Mouse (Mus musculus) cerebellum, postnatal 36 days (tissue): ENCODE data around the gene Dusp12.

Experiments used
- DNase-seq, 2 experiments: peaks; one replicate each; pipeline ENCODE4 v3.0.0; 2021 to 2022; ENCODE audit warnings: mixed read lengths in 2 of 2

Dusp12 gene

DNA sequence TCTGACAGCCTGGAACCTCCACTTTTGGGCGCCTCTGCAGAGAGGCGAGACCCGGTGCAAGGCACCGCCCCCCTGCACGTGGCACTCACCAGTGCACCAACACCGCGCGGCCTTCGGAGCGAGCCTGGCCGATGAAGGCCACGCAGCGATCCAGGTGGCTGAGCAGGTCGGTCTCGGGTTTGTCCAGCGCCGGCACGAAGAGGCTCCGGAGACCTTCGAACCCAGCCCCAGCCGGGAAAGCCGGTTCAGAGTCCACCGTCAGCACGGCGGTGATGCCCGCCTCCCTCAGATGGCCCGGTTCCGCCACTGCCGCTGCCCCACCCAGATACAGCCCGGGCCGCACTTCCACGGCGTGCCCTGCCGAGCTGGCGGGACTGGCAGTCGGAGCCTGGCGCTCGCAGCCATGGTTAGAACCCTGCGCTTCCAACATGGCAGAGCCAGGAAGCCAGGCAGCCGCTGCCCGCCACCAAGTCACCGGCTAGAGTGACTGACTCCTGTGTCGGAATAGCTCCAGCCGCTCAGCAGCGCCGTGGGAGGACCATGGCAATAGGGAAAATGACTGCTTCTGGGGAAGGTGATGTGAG, at the start of gene Dusp12, which contains the start of gene Gm26620:
Gene Dusp12, minus strand, starts transcription at position 563 of the 584 bp plus-strand sequence.
Gene Gm26620, plus strand, starts transcription at position 88 of the 584 bp plus-strand sequence.
- DNase-seq: peak; percentile 86 to 87

DNA sequence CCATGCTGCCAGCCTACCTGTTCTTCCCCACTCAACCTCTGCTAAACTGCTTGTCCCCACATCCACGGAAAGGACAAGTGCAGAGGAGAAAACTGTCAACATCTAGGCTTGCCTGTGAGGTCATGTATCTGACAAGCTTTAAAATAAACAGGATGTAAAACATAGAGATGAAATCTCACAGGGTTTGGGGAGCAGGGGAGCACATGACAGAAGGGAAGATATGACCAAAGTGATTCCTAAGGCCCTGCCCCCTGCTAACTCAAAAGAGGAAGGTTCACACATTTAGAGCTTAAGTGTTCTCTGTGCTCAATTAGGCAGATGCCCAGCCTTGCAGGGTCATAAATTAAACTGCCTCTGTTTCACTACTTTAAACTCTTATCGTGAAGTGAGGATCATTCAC, 49.0 kb upstream of the Dusp12 start:
- no peak for DNase-seq

DNA sequence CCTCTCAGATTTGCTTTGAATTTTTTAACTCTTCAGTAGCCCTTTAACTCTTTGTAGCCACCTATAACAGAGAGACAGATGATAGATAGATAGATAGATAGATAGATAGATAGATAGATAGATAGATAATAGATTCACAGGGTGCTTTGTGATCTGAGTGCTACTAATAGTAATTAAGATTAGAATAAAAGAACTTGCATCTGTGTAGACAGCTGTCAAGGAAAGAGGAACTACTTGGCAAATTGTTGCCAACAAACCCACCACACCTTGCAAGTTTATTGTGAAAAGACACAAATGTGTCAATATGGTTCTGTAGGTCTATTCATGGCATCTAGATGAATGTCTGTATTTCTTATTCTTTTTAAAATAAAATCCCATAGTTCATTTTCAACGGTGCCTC, 48.6 kb upstream of the Dusp12 start:
- DNase-seq: no peak

DNA sequence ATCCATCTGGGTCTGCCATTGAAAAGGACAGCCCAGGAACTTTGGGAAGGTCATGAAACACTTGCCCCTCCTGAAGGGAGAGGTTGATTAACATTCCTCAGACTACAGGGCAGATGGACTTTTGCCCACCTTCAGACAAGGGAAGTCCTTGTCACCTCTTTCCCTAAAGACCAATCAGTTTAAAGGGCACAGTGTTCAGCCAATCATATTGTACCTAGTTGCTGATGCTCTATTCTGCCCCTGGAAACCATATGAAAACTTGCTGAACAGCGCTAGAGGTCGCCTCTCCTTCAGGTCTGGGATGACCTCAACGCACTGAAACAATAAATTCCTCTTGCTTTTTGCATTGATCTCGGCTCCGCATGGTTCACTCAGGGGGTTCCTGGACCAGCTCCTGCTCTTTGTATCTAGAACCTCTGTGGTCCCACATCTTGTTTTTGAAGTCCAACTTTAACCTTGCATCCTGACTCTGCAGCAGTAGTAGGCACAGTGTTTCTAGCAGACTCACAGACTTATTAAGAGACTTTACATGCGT, 48.1 kb upstream of the Dusp12 start:
- DNase-seq: no peak

DNA sequence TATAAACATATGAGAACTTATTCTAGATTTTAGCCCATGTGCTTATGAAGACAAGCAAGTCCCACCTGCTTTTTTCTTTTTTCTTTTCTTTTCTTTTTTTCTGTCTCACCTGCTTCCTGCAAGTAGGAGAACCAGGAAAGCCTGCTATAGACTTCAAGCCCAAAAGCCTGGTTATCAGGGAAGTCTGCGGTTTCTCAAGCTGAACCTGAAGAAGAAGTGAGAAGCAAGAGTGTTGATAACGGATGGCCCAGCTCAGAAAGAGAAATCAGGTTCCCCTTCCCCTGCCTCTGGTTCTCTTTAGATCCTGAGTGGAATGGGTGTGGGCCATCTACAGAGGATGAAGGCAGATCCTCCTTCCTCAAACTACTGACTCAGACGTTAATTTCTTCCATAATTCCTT, 46.7 kb upstream of the Dusp12 start:
- DNase-seq: no peak

DNA sequence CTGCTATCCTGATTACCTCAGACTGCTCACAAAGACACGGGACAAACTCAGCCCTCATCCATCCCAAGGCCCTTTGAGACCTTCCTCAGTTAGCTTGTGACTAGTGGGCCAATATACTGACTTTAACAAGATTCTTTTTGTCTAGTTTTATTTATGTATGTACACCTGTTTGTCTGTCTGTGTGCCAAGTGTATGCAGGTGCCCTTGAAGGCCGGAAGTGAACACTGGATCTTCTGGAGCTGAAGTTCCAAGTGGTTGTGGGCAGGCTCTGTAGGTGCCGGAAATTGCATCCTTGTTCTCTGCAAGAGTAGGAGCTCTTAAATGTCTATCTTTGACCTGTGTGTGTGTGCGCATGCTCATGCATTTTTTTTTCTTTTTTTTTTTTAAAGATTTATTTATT, 43.9 kb upstream of the Dusp12 start:
- DNase-seq: no peak

DNA sequence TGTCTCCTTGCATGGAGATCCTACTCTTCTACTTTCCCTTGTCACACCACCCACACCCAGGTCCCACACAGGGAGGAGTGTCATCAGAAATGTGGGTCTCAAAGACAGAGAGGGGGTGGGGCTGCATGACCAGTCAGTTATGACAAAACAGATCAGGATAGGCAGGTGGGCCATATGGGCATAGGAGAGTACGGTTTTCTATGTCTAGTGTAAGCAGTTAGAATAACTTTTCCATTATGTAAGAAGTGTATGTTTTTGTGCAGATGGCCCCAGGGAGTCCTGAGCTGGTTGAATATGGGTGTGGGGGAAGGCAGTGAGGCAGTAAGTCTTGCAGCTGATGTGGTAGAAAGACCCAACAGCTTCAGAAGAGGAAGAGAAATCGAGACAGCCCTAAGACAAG, 43.1 kb upstream of the Dusp12 start:
- DNase-seq: no peak

DNA sequence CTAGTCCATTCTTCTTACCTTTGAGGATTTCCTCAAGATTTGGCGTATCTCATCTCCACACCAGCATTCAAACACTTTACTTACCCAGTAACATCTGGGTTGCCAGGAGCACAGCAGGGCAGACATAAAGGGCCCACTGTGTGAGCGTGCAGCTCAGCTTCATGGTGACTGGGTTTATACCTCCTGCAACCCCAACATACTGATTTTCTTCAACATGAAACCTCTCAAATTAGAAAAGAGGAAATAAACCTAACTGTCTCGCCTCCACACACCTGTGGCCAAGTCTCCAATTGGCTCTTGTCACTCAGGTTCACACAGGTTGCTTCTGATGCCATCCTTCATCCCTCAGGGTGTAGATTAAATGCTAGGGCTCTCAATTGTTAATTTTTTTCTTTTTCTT, 42.0 kb upstream of the Dusp12 start, which contains the start of gene Fcrla:
Gene Fcrla, minus strand, starts transcription at position 206 of the 400 bp plus-strand sequence.
- no peak for DNase-seq

DNA sequence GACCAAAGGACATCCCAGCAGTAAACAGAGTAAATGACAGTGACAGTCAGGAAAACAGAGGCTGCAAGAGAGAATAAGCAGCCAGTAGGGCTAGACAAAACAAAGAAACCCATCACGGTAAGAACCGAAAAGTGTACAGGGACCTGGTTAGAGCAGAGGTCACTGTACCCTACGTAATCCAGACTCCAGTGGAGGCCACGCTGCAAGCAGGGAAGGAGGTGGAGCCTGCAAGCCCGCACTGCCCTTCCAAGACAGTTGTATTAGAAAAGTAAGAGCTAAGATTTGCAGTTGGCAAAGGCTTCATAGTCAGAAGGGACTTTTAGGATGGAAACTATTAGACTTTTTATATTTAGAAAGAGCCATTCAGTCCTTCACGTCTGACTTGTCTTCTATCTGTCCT, 41.6 kb upstream of the Dusp12 start:
- no peak for DNase-seq

DNA sequence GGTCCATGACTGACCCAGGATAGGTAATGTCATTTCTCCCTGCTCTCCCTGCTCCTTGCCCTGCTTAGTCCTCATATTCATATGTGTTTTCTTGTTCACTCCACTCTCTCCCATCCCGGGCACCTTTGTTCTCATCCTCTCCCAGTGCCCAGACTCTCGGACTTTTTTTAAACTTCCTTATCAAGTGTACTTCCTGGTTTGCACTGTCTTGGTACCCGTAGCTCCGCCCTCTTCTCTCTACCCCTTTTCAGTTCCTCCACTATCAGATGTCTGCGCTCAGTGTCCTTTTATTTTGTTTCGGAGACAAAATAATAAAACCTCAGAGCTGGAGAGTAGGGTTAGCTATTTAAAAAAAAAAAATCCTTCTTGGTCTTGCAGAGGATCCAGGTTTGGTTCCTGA, 39.1 kb upstream of the Dusp12 start:
- DNase-seq: no peak

DNA sequence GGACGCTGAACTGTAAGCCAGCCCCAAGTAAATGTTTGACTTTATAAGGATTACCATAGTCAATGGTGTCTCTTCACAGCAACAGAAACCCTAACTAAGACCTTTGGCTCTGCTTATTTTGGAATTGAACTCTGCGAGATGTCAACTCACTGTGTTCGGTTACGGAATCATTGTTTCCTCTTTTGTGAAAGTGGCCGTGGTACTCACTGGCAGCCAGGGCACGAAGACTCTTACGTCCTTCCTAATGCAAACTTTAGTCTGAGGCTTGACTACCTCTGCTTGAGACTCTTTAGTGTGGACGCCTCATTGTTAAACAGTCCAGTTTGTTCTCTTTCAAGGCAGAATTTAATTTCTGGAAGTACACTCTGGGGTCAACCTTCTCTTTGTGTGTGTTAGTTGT, 34.0 kb upstream of the Dusp12 start:
- DNase-seq: no peak

DNA sequence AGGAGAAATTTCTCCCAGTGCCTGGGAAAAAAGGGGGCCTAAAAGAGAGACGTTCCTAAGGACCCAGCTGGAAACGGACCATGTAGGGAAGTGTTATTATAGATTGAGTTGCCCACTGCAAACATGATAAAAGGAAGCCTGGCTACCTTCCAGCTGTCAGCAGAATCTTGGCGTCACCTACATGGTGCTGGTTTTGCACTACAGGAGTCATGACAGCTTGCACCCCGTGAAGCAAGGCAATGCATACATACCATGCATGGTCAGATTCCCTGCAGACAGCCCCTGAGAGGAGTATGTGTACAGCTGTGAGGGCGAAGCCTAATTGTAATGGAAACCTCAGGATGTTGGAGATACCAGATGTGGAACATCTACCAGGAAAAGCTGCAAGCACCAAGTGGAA, 30.3 kb upstream of the Dusp12 start:
- no peak for DNase-seq

DNA sequence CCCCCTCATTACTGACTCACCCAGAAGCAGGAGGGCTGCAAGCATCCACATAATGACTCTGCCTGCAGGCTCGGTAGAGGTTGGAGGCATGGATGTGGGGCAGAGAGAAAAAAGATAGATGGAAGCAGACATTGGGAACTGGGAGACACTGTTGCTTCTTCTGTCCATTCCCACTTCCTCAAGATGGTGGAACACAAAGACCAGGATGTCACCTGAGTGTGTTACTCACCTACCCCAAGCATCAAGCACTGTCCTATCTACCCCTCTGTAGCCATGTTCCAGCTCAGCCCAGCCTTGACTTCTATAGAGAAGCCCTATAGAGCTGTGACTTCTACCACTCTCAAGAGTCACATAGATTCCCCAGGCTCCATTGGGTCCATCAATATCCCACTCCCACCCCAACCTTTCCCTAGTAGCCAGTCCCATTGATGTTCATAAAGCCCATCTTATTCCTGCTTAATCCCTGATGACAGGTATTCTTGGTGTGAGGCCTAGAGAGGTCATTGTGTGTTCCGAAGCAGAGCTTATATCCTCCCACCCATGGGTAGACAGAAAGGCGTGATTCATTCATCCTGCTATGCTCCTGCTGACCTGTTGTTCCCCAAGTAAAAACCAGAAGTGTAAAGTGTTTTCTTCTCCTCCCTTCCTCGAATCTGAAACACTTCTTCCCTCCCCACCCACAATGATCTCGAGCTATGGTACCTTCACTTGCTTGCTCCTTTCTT, 27.7 kb upstream of the Dusp12 start, which contains the start of gene Fcrlb:
Gene Fcrlb, minus strand, starts transcription at position 51 of the 725 bp plus-strand sequence.
- DNase-seq: no peak

DNA sequence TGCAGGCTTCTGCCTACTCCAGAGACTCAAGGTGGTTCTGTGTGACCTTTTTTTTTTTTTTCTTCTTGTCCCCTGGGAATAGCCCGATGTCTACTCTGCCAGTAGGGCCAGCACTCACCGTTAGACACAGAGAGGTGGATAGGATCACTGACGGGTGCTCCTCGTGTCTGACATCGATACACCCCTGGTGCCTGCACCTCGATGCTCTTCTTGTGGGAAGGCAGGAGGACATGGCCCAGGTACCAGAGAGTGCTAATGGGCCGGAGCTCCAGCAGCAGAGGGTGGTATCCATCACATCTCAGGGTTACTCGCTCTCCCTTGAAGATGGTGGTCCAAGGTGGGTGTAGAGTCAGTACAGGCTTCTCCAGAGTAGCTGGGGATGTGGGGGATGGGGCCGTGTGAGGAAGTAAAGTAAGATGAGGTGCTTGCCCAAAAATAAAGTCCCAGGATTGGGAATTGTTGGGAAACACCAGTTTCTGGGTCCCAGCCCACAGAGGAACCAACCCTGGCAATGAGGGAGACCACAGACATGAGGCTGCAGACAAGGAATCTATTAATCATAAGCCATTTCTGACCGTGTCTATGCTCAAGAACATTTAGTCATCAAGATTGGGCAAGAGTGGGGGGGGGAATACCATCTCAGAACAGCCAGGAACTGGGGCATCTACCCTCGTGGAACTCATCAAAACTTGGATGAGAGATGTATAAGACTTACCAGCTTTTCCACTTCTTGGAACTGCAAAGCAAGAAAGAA, 26.7 kb upstream of the Dusp12 start:
- DNase-seq: no peak

DNA sequence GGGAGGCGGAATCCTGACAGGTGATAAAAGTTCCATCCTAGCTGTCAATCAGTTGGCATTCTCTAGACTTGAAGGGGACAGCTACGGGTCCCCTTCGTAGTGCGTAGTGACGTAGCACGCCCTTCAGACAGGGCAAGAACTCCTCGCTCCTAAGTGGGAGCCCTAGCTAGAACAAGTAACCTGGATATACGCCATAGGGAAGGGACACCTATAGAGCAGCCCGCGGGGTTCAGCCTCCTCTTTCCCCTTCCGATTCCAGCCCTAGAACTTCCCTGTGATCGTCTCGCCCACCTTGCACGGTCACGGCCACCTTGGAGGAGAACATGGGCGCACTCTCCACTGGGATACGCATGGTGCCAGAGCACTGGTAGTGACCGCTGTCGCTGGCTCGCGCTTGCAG, 23.0 kb upstream of the Dusp12 start:
- DNase-seq: peak; percentile 24 to 27

DNA sequence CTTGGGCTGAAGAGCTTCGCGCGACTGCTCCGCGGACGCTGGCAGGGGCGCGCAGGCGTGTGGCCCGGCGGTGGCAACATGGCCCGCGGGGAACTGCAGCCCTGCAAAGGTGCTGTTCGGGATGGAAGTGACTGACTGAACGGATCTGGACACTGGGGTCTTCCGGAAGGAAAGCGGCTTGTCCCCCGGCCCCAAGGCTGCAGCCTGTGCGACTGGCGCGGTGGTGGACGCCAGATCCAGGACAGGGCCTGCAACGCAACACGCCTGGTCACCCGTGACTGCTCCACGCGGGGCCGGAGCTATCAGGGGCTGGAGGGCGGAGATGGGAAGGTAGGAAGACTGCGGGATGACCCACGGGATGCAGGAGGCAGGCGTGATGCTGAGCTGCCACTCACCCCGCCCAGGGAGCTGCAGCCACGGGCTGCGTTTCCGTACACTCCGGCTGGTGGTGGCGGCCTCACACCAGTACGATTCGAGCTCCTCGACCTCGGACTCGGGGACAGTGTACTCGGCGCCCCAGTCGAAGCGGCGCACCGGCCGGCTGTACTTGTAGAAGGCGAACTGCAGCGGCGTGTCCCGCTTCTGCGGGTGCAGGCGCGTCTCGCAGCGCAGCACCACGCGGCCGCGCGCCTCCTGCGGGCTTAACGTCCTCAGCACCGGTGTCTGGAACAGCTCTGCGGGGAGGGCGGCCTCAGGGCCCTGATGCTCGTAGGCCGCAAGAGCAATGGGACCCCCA, 22.3 kb upstream of the Dusp12 start:
- peak; percentile 56 to 63 for DNase-seq

DNA sequence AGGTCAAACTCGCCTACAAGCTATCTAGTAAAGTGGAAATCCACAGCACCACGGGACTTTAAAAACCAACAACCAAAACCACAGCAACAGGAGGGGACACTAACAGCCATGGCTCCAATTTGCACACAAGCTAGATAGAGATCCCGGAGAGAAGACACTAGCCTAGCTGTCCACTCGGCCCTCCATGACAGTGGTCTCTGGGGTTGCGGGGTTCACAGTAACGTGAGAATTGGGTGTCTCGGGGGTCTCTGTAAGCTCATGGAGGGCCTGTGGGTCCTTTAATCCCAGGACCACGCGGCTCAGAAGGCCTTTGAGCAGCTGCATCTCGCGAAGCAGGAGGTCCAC, 21.7 kb upstream of the Dusp12 start:
- no peak for DNase-seq

DNA sequence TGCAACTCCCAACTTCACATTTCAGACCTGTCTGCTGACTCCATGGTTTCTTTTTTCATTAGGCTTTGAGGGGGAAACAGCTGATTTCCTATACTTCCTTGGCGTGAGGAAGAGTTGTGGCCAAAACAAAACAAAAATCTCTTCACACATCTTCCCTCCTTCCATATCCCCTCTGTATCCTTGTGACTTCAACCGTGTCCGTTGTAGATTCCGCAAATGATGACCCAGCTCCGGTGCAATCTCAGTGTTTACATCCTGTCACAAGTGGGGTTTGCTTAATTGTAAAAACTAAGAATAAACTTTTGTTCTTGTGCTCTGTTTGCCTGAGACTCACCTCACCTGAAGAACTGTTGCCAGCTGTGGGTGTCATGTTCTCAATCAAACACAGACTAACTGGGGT, 18.1 kb upstream of the Dusp12 start:
- DNase-seq: no peak

DNA sequence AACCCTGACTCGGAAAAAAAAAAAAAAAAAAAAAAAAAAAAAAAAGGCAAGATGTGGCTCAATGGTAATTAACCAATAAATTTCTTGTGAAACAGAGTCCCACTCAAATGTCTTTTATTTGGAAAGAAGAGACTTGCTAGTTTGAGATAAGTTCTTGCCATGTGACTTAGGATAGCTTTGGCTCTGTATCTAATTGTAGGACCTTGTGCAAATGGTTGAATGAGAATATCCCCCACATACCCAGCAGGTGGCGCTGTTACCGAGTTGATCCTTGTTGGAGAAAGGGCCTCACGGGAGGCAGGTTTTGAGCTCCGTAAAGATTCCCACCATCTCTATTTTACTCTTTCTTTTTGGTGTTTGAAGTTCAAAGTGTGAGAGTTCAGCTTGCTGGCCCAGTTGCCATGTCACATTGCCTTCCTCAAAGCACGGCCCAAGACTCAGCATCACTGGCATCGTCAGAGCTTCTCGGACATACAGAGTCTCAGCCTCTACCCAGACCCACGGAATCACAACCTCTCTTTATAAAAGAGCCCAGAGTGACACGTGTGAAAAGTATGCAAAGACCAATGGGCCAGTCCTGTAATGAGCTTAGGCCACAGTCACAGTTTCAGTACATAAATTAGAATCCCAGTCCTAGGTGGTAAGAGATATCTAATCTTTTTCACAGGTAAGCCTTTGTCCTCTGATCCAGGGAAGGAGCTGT, 16.3 kb upstream of the Dusp12 start:
- DNase-seq: peak; percentile 84 to 85

DNA sequence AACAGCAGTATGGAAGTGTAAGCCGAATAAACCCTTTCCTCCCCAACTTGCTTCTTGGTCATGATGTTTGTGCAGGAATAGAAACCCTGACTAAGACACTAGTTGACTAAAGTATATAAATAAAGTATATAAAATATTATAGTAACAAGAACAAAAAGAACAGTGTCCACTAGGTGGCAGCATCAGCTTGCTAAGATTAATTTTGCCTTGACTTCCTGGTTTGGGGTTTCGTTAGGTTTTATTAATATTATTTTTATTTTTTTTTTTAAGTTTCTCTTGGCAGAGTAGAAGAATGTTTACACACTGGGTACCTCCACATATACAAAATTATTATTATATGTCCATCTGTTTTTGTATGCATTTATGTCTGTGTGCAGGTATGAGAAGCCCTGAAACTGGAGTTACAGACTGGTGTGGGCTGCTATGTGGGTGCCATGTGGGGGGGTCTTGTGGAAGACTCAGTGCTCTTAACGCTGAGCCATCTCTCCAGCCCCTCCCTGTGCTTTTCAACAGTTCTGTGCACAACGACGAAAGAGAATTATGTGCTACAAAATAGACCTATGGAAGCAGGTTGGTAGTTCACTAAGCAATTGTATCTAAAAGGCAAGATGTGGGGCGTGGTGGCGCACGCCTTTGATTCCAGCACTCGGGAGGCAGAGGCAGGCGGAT, 15.6 kb upstream of the Dusp12 start:
- peak; percentile 28 to 64 for DNase-seq

DNA sequence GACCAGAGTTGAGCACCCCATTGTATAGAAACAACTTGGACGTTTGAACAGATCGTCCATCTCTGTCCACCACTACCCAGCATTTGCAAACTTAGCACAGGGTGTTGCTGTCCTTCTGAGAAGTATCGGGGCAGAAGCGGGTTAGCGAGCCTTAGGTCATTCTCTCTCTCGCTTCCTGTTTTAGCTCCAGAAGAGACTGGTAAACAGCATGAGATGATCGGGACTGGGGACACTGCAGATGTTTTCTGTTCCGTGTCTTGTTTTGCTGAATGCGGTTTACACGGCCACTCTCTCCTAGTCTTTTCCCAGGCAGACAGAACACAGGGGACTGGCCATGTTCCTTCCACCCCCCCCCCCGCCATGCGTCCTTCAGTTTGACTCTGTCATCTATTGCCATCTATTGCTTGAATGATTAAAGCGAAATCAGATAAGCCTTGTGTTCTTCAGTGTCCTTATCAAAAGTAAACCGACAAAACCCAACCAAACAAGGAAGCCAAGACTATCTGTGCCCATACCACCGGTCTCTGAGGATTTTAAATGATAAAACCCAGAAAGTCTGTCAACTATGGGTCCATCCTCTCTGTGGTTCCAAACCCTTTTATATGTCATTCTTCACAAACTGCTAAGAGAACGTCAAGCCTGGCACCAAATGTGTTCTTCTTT, 13.2 kb upstream of the Dusp12 start:
- DNase-seq: no peak
